Mouse (Mus musculus) layer of hippocampus, adult 9-10 months (tissue): ENCODE data around the gene Gm49721.
"Not testable (repeated sequence)": the region's sequence is repeated elsewhere in the genome, so short reads cannot be mapped to it uniquely, and the experiment has no call there.

ENCODE experiments used
- DNase-seq: peaks from one replicate; pipeline ENCODE4 v3.0.0; 2022; ENCODE audit warnings: low spot score

Gm49721 gene

DNA sequence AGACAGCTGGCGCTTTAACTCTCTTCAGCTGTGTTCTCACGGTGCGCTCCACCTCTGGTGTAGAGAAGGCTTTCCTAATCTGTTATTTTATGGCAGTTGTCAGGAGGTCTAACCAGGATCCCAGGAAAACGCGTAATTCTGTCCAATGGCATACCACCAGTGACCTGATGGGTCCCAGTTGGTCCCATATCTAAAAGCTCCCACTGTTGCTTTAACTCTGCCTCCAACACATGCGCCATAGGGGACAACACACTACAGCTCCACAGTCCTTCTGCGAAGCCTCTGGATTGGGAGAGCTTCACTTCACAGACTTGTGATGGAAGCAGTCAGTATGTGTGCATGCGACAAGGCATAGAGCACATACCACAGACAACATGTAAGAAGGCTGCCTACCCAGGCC, 1.4 kb downstream of the Gm49721 start:
- DNase-seq = not testable (repeated sequence)

DNA sequence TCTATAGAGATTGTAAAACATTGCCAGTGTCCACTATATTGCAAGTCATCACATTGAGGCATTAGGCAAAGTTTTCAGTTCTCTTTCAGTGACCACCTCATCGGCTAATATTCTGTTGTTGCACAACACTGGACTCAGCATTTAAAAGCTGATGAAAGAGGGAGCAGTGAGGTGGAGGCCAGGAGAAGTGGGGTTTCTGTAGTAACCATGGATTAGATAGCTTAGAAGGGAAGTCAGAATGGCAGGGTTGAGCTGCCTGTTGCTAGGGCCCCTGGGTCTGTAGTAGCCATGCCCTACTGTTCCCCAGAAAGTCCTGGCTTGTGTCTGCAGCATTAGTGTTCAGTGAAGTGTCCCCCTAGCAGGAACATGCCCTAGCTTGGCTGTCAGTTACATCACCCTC, 7.4 kb downstream of the Gm49721 start:
- DNase-seq = not testable (repeated sequence)

DNA sequence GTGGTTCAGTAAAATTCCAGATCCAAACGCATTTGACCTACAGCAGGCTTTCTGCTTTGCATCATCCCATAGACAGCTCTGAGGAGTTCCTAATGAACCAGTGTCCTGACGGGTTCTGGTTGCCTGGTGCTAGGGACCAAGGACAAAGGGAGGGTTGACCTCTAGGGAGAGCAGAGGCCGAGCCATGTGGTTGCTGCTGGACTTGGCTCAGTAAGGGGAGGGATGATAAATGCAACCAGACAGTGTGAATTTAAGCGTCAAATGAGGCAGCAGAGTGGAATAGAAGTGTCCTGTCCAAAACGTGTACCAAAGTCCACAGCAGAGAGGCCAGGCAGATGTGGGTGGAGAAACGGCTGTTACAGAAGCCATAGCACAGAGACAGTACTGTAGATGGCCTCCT, 16.8 kb downstream of the Gm49721 start:
- not testable (repeated sequence) for DNase-seq

DNA sequence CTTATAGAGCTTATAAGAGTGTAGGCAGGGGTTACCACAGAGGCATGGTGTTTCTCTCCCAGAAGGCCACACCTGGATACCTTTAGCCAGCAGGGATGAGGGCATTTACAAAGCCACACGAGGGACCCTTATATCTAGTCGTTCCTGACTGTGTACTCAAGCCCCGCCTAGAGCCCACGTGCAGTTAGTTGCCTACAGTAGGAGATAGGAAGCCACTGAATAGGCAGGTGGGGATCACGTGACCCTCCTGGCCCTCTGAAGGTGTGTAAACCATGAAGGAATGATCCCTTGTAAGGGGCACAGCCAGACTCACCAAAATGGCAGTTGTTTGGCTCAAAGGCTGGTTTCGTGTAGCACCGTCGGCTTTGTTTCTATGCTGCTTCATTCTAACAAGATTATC, 18.1 kb downstream of the Gm49721 start:
- DNase-seq = not testable (repeated sequence)

DNA sequence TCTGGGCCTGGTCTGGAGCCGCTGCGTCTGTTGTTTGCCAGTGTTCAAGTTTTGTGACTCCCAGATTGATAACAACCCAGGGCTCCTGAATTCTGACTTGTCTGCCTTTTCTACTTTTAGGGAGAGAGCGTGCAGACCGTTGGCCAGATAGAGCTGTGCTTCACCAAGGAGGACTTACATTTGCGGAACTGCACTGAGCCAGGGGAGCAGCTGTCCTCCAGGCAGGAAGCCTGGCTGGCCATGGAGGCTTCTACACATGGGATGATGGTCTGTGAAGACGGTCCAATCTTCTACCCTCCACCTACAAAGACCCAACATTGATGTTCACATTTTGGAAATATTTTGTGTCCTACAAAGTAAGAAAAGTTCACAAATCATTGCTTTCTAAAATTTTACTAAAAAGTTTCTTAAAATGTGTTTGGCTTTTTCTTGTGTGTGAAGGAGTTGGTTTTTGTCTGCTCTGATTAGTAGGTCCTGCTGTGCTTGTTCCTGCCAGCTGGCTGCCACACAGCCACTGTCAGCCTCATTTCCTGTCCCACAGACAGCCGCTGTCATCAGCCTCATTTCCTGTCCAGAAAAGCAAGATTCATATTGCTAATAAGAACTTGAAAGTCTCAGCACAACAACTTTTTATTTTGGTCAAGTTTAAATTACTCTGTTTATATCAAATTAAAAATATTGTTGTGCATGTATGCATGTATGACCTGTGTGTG, 19.2 kb downstream of the Gm49721 start:
- DNase-seq = not testable (repeated sequence)

DNA sequence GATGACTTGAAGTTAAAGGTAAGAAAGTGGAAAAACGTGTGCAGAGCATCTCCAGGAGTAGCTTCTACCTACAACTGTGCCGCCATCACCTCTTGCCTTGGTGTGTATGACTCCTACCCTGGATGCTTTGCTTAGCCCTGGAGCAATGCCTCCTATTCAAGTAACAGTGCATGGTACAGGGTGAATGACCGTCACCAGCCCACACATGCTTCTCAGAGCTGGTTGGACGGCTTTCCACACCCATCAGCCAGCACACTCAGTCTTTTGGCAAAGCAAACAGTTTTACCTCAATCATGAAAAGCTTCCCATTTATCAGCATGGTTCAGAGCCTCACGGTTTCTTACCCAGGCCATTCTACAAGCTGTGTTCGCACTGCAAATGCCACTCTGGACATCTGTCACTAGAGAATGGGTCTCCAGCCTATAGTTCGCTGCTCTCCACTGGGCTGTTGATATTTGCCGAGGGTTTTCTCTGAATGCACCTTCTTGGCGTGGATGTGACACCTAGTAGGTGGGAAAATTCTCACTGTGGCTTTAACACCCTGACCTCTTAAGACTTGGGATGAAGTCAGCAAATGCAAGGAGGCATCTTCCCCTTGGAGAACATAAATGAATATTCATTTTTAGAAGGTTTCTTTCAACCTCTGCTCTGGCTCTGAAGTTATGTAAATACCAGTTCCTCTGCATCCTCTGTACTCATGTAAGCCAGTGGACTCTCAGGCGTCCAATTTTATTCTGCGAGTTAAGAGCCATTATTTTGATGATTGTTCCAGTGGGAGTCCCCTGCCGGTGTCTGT, 23.3 kb downstream of the Gm49721 start:
- not testable (repeated sequence) for DNase-seq

DNA sequence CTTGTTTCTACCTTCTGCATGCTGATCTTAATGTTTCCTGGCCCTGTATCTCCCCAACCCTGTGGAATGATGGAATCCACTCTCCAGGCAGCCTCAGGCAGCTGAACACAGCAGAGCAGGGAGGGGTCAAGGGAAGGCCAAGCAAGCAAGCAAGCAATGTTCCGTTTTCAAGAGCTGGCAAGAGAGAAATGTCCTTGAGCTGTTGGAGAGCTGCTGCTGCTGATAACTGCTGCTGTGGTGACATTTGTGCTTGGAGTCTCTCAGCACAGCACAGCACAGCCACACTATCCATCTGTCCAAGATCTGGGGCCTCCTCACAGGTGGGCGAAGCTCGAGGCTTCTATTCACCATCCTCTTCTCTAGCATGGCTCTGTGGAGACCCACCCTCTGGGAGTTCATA, 24.7 kb downstream of the Gm49721 start:
- not testable (repeated sequence) for DNase-seq

DNA sequence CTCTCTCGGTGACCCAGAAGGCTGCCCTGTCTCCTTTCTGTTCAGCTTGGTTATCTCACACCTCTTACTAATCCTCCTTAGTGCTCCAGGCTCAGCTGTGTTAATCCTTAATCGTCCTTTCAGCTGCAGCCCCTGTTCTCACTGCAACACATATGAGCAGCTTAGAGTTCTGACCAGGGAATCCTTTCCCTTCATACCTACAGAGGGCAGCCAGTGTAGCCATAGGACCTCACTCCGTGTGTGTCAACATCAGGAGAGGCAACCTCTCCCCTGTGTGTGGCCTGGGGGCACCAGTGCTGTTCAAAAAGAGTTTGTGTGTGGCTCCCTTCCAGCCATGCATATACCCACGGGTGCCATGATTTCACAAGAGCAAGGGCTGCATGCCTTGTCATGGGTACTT, 26.9 kb downstream of the Gm49721 start:
- DNase-seq = not testable (repeated sequence)

DNA sequence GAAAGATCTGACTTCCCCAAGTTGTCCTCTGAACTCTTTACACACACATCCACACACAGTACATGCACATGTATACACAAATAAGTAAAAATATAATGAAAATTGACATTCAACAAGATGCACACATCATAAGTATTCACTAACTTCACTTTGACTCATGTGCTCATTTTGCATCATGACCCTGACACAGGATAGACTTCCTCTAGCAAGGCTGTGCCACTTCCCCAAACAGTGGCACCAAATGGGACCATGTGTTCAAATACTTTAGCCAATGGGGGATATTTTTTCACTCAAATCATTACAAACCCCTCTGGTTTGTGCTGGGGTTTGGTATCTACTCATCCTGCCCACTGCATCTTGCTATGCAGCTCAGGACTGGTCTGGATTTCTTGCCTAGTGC, 30.2 kb downstream of the Gm49721 start:
- not testable (repeated sequence) for DNase-seq

DNA sequence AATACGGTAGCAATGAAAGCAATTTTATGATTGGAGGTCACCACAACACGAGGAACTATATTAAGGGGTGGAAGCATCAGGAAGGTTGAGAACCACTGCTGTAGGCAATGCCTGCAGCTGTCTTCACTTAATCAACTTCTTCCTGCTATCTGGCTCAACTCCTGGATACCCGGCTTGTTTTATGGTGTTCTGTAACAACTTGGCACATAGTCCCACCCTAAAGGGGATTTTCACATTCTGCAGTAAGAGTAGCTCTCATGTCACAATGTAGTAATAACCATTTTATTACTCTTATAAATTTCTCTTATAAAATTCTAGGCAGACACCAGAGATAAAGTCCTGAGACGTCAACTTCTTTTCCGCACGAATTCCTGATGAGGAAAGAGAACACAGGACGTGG, 30.7 kb downstream of the Gm49721 start:
- not testable (repeated sequence) for DNase-seq

DNA sequence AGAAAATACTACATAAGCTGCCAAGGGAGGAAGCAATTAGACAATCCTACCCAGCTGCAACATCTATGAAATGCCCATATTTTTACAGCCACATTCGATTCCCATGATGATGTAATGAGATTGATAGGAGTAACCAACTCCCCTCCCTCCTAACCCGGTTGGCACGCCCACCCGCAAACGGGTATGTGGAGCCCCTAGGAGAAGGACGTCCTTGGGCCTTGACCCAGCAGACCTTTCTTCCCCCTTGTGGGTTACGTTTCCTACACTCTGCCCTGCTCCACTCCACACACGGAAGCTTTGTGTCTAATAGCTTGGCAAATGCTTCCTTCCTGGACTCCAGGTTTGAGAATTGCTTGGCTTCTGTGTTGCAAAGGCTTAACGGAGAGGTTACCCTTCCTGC, 31.2 kb downstream of the Gm49721 start:
- not testable (repeated sequence) for DNase-seq

DNA sequence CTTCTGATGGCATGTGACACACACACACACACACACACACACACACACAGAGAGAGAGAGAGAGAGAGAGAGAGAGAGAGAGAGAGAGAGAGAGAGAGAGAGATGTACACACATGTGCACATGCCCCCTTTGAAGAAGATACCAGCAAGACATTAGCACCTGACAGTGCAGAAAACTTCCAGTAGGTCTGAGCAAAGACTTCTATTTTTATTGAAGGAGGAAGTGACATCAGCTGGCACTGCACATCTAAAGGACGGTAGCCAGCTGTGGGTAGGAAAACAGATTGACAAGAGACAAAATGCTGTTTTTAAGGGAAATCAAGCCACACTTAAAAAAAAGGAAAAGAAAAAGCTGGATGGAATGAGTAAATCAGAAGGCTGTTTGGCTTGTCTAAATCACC, 35.5 kb downstream of the Gm49721 start:
- DNase-seq = not testable (repeated sequence)

DNA sequence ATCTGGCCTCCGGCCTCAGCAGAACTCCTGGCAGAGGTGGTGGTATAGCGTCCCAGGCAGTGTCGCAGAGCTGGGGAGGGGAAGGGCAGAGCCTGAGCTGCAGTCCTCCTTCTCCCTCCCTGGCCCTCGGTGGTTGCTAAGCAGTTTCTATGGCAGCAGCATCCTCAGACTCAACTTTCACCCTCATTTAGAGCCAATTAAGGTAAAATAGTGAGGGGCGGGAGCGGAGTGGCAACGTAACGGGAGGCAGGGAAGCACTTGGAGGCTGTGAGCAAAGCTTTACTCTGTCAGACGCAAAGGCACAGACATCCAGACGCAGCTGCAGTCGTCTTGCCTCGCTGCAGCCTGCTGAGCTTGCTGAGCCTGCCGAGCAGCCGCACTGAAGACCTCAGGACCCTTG, 46.6 kb downstream of the Gm49721 start, which contains the start of gene Gm1604a:
Gene Gm1604a, plus strand, starts transcription at position 312 of the 400 bp plus-strand sequence.
- not testable (repeated sequence) for DNase-seq

DNA sequence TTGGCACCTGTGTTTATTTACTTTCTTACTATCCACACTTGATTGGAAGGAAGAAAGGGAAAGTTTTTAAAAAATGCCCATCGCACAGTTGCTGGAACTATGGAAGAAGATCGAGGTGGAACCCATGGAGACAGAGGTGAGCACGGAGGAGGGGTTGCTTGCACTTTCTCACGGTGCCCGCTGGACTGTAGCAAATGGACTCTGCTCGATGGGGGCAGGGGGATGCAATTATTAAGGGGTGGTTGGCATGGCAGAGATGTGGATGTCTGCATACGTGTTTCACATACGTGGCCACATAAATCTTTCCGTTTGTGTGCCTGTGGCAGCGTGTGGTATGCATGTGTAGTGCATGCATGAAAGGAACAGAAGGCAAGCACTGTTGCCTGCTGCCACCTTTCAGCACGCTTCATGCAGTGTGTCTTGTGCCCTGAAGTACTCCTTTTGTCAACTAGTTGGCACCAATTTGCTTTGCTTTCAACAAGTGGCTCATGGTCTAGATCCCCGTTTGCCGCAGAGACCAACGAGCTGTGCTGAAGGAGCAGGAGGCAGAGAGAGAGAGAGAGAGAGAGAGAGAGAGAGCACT, 47.2 kb downstream of the Gm49721 start:
- not testable (repeated sequence) for DNase-seq

DNA sequence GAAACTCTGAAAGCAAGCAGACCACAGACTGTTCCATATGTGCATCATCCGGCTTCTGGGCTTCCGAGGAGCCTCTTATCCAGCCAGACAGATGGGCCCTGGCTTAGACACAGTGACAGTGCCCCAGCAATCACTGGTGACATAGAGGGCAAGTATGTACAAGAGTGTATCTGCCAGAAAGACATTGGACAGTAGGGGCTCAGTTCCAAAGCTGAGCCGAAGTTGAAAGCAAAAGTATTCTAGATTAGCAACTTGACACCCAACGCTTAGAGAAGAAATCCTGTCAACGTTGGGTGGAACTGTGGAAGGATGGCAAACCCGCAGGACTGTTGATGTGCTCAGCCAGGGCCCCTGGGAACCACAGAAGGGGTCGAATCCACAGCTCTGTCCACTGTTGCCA, 51.5 kb downstream of the Gm49721 start:
- not testable (repeated sequence) for DNase-seq

DNA sequence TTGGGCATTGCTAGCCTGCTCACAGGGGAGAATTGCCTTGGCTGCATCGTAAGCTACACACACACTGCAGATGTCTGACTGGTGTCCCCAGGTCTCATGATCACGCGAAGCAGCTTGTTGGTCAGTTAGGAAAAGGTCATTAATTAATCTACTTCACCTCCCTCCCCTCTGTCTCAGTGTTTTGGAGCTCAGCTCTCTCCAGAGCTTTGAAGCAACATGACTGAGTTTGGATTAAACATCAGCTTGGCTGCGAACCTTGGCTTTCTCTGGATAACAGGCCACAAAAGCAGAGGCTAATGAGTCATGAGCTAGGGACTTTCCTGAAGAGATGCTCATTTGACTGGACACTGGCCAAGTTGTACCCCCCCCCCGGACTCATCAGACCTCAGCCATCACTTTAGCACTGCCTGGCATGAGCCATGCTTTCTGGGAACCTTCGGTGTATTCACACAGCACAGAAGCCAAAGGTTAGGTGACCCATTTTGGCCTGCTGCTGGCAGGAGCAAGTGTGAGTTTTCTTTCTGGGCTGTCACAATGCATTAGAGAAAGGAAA, 52.0 kb downstream of the Gm49721 start:
- not testable (repeated sequence) for DNase-seq

DNA sequence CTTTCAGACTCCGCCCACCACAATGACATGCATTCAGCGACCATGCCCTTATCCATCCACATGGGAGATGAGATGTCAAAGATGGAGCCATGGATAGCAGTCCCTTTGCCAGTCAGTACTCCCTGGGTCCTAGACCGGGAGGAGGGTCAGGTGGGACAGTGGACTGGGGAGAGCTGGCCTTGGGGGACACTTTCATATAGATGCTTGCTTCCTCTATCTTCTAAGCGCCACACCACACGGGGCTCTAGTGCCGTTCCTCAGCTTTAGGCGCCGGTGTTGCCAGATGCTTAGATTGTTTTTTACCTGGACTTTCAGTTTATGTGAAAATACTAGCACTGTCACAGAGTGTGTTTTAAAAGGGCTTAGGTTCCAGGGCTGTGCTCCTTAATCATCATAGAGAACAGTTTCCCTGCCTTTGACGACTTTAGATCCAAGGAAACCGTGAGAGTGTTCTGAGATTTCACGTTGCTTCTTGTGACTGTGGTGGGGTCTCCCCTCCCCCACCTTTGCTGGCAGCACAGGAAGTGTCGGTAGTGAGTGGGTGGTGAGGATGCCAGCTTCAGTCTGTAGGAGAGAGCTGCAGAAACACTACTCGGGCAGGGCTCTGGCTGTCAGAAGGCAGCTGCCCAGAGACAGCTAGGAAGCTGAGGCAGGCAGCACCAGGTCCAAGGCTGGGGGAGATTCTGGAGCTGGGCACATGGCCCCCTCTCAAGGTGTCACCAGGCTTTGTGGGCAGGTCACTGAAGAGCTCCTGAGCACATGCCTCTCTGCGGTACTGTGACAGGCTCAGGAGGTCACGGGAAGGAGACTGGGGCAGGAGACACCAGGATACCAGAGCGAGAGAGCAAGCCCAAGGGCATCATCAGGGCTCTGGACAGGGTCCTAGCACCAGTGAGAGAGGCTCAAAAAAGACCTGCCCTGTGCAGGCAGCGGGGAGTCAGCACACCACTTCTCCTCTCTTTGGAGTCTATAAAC, 54.8 kb downstream of the Gm49721 start:
- DNase-seq = not testable (repeated sequence)

DNA sequence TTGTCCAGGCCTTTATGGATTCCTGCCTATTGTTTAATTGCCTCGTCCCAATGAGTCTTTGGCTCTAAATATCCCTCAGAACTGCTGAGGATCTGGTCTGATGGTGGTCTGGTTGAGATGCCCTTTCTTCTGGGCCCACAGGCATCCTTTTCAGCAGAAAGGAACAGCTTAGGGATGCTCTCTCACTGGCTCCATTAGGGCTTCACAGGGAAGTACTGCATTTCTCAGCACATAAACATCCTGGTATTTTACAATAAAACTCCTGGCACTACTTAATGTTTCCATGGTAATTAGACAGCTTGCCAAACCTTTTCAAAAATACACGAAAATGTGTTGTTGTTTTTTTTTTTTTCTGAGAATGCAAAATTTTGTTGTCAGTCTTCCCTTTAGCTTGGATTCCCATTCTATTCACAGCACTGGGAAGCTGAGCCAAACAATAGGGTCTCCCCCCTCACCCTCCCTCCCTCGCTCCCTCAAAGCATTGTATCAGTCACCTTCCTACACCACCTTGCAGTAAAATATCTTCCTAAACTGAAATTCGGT, 90.4 kb downstream of the Gm49721 start:
- DNase-seq = peak; percentile 48

DNA sequence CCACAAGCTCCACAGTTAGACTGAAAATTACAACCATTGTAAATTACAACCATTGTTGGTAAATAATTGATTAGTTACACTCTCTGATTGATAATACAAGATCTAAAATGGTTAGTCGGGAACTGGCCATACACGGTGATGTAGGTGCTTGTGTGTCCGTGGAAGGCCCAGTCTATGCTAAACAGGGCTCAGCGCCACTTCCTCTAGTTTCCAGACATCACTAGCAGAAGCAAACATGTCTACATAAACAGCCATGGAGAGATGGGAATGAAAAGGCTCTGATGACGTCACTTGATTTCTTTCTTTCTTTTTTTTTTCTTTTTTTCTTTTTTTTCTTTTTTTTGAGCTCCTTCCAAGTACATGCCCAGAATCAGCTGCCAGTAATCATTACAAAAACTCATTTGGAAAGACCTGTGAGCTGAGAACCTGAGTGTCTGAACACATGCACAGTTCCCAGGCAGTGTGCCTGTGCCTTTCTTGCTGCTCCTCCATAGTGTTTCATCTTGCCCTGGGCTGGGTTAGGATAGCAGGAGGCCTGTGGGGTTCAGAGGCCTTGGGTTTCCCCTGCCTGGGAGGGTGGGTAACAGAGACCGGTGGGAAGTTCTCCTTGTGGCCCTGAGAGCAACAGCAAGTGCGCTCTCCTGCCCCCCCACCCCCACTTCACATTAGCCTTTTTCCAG, 91.0 kb downstream of the Gm49721 start:
- not testable (repeated sequence) for DNase-seq

DNA sequence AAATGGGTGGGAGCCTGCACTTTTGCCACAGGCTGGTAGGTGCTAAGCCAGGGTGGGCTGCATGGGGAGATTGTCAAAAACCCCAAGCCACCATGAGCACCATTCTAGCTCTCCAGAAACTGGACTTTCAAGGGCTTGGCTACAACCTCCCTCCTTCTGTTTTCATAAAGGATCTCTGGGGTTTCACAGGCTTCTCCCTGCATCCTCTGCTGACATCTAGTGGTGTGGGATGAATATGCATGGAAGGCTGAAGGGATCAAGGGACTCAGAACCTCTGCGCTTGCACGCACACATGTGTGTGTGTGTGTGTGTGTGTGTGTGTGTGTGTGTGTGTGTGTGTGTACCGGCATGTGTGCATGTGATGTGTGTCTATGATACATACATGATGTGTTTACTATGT, 95.8 kb downstream of the Gm49721 start:
- DNase-seq = not testable (repeated sequence)
